Mouse (Mus musculus) brain, embryonic 18.5 days (tissue): ENCODE measurements at regions not wholly inside any gene's neighbourhood (a gene's known extent, or its start where the extent isn't known, plus 50 kb on each side); places are given as distances from the start of the nearest gene placed in this dataset.

Experiments
- DNase-seq: peaks from one replicate; pipeline ENCODE4 v3.0.0-alpha.2; 2012; ENCODE audit warnings: low read depth, low spot score

DNA sequence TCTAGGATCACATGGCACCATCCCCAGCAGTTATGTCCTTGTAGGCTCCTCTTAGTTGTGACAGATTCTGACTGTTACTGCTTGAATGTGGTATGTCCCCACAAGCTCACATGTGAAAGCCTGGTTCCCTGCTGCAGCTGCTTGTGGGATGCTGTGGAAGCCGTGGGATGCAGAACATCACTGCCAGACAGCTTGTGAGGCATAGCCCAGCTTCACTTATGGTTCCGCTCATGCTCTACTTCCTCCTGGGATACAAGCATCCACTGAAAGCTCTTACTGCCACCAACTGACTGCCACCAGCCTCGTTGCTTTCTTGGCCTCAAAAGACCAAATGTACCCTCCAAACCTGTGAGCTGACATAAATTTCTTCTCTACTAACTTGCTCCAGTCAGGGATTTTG lies 167.7 kb upstream of the Ccdc122 start:
- no peak for DNase-seq

DNA sequence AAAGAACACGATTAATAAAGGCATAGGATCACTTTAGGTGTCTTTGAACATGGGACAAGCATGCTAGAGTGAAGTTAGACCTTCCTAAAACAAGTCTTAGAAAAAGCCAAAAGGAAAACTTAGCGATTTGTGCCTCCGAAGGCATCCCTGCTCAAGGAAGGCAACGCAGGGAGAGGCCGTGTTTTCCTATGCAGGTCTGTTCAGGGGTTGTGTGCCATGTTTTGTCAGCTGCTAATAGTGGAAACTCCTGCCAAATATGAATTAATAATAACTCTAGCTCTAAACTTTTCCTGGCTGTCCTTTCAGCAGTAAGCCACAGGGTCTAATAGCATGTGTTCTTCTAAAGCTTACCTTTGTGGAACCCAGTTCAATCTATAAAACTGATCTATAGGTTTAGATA lies 168.4 kb upstream of the Ccdc122 start:
- DNase-seq: no peak

DNA sequence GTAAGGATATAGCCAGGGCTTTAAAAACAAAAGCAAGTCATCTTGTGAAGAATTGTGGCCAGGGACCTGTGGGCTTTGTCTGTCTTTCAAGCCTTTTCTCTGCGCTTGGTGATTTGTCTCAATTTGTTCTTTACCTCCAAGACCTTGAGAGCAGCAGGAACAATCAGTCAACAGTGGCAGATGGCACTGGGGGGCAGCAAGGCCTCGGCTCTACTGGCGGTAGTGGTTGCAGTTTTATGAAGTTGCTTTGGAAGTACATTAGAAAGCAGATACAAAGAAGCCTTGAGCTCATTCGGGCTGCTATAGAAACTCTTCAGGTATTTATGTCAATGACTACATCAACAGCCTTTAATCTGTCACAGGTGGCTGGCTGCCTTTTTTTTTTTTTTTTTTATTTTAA lies 171.9 kb upstream of the Ccdc122 start:
- DNase-seq: no peak

DNA sequence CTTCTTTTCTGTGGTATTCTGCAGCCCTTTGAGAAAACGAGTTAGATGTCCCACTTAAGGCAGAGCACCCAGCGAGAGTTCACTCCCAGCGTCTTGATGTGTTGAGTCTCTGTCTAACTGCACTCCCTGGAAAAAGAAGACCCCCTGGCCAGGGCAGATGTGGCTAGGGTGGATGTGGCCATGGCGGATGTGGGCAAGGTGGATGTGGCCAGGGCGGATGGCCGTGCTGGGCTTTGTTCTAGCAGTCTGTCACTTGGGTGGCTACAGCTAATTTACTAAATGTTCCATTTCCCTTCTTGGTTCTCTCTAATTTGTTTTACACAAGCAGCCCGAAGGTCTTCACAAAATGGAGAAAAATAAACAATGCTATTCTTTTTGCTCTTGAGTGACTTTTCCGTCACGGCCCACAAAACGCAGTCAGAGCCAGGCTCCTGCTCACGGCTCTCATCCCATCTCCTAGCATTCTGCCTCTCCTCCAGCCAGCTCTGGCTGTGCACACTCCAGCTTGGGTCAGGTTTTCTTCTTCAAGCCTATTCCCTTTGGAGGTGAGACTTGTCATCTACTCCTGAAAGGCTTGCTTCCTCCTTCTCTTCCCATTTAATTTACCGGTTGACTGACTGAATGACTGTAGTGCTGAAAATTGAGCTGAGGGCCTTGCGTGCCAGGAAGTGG lies 173.4 kb upstream of the Ccdc122 start:
- no peak for DNase-seq

DNA sequence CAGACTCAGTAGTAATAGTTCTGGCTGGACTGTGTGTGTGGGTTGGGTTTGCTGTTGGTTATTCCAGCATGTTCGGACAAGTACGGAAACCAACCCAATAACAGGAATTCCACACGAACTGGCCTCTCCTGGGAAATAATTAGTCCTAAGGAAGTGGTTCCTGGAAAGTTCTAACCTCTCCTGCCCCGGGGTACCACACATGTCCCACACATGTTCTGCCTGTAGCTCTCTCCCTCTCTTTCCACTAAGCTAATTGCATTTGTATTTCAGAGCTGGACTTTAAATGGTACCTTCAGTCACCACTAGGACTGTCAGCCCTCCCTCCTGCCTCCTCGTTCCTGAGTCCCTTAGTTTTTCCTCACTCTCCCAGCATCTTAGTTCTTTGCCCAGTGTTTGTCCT lies 178.2 kb upstream of the Ccdc122 start:
- no peak for DNase-seq

DNA sequence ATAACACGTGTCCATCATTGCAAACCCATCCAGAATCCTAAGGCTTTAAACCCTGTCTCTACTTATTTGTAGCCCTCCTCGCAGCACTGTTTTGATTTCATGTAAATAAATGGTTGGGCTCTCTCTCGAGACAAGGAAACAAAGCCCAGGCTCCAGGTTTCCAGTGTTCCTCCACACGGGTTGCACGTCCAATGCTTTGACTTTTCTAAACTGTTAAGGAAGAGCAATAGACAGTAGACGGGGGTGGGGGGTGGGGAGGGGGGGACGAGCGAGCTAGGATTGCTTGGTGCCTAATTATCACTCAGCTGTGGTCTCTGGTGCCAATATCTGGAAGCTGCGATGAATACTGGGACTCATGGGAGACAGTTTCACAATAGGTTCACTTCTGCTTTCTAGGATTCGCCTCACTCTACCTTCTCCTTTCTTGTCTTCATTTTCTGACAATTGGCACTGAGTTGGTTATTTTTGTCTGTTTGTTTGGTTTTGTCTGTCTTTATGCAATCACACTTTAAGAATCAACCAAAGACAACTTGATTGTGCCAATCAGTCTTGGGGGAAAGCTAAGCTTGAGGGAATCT lies 179.3 kb upstream of the Ccdc122 start:
- DNase-seq: no peak

DNA sequence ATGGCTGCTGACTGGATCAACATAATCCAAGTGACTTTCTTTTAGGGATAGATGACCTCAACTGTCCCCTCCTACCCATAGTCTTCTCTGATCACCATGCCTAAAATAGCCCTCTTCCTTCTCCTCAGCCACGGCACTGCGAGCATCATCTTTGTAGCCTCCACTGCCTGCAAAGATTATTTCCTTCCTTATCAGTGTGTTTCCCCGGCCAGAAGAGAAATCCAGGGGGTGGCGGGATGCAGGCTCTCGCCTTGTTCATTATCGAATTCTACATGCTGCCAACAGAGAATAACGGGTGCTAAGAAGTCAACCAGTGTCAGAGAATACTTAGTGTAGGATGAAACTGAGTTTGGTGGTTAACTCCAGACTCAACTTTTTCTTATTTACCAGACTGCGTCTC lies 180.0 kb upstream of the Ccdc122 start:
- no peak for DNase-seq

DNA sequence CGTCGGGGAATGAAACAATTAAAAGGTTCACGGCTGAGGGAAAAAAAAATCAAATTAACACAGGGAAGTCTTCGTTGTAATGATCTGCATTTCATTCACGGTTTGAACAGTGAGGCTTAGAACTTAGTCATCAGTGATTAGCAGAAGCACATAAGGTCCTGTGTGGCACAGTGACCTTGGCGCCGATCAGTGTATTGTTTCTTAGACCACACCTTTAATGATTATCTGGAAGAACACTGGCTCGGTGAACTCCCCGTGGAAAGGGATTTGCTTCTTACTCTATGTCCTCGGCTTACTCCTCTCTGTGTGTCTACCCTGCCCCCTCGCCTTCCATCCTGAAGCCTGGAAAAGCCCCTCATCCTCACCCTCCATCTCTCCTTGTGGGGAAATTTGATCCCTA lies 181.6 kb upstream of the Ccdc122 start:
- no peak for DNase-seq

DNA sequence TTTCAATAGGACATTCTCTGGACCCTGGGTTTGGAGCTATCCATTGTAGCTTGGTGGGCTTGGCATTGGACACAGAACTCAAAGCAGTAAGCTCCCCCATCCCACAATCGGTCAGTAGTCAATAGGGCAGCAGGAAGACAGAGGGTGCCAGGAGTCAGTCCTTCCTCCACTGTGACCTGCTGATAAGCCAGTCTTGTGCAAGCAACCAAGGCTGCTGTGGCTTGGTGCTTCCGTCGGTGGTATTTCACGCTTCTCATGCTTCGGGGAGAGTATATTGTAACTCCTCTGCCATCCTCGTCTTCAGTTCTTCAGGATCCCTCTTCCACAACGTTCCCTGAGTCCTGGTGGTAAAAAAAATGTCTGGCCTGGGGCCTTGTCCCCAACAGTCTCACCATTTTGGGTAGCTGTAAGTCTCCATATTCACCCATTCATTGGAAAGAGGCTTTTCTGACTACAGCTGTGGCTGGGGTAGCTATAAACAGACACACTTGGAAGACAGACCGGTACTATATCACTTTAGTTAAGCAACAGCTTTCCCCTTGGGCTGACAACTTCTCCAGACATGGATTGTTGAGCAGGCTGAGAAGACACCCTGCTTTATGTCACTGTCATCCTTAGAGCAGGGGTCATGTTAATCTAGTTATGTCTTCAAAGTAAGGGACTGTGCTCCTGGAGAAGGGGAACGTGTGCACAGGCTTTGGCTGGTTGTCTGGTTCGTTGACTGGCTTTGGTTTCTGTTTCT lies 184.9 kb upstream of the Ccdc122 start:
- DNase-seq: no peak

DNA sequence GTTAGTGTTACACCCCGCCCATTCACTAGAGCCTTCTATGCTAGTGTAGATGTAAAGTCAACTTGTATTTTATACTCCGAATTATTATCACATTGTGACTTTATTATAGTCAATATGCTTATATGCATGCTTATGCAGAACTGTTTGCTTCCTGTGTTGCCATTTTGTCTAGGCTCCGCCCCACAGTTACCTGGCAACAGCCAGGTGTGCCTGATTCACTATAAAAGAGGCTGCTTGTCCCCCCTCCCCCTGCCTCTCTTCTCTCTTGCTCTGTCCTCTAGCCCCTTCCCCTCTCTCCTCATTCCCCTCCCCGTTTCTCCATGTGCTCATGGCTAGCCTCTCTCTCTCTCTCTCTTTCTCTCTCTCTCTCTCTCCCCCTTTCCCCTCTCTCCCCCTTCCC lies 185.9 kb upstream of the Ccdc122 start:
- DNase-seq: no peak

DNA sequence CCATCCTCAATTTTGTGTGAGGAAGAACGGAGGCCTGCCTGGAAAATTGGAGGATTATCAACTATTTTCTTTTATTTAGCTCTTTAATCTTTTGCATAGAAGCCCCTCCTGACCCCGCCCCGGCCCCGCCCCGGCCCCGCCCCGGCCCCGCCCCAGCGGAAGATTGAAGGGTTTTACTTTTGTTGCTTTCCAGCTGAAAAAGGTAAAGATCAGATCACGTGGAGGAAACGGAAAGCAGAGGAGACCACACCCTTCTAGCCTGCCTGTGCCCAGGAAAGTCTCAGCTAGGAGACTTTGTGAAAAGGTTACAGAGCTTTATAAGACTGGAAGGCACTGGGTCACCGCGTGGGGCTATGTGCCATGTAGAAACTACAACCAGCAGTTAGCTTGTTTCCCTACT lies 186.5 kb upstream of the Ccdc122 start:
- no peak for DNase-seq

DNA sequence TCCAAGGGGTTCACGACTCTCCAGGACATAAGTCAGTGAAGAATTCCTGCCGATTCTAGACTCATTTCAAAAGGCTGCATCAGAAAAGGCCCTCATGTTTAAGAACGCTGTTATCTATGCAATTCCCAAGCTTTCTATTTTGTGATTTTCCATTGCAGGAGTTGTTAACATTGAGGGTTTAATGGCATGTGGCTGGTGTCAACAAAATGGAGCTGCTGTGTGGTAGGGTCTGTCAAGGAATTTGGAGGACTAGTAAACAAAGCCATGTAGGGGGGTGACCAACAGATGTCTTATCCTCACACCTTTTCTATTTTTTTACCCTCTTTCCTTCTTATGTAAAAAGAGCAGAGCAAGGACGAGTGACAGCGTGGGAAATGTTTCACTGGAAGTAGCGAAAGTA lies 186.9 kb upstream of the Ccdc122 start:
- DNase-seq: no peak

DNA sequence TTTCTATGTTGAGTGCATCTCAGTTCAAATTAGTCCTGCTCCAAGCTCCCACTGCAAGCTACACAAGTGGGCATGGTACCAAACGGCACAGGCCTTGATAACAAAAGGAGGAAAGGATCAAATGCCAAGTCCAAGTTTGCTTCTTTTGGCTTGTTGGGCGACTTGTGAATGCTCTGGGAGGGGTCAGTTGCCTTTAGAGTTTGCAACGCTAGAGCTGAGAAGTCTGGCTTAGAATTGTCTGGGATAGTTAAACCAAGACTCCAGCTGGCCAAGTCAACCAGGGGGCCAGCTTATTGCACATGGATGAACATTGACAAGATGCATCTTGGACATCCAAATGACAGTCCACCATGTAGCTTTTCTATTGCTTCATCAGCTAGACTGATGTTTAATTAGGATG lies 187.5 kb upstream of the Ccdc122 start:
- no peak for DNase-seq

DNA sequence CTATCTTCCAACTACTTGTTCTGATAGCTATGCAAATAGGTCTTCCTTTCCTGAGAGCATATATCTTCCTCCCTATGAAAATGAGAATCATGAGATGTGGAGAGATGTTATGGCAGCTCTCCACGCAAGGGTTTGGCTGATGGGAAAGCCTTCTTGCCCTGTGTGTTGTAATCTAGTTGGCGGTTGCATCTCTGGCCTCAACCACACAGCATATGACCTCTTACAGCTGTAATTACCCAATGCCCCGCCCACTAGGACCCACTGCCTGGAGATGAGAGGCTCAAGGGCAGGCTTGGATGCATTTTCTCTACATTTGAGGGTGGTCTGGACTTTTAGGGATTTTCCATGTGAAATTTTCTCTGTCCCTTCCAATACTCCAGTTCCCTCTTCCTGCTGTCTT lies 190.9 kb upstream of the Ccdc122 start:
- no peak for DNase-seq

DNA sequence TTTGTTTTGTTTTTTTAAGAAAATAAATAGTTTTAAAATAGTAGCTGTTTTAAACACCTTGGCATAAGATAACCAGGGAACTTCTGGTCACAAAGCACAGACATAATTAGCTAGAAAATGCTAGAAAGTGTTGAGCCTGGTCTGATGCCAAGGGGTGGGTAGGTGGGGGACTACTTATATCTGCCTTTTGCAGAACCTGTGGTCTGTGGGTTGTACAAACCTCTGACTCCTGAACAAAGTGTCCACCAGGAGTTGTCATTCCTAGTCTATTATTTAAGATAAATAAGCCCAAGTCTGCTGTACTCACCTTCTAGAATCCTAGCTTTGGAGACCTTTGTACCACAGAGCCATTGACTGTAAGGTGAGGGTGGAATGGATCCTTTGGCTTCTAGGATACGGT lies 191.9 kb upstream of the Ccdc122 start:
- no peak for DNase-seq

DNA sequence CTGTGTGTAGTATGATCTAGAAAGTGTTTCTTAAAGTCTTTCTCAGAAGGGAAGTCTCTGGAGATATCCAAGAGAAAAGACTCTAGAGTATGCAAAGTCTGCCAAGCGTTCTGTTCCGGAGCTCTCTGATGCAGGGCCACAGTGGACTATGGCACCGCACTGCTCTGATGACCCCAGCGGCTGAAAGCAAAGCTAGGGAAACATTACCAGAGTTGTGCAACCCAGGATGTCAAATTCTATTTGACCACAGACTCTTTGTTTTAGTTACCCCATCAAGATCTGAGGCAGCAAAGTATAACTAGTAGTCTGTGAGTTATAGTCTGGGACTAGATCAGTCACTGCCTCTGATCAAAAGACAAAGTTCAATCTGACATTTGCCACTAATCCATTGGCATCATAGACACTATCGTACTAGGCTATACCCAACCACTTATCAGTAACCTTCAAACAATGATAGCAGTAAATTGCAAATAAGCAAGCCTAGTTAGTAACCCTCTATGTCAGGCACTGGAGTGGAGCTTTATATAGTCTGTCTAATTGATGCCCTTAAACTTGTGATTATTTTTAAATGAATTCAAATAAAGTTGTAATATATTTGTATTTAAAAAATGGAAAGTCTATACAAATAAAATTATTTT lies 198.9 kb upstream of the Ccdc122 start:
- no peak for DNase-seq

DNA sequence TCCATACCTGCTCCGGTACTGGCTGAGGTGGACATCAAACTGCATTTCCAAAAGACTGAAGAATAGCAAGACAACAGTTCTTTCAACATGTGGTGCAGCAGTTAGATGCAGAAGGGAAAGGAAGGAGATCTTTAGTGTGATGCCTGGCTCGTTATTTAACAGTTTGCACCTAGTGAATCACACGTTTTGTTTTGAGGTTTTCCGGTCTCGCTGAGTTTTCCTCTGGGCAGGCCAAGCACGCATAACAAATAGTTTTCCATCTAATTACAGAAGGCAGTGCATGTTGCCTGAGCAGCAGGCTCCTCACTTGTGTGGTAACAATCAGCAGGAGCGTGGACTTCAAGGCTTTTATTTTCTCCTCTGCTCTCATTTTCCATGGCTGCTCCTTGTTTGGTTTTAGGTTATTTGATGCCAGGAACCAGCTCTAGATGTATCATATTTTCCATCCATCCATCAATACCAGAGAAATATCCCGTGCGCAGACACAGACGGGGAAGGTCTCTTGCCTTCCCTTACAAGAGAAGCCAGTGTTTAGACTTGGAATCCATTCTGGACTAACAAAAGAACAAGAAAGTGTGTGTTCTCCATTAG lies 199.6 kb upstream of the Ccdc122 start:
- DNase-seq: no peak

DNA sequence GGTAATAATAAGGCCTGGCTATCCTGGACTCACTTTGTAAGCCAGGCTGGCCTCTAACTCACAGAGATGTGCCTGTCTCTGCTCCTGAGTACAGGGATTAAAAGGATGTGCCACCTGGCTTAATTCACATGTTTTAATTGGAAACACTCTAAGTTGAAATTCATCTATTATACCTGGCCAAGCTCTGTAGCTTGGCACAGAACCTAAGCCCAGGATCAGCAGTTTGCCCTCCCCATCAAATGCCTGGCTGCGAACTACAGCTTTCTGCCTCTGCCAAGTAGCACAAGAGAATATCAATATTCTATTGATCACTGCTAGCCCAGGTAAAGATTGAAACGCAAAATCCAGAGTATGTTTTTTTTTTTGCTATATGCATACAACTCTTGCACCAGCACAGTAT lies 200.3 kb upstream of the Ccdc122 start:
- no peak for DNase-seq

DNA sequence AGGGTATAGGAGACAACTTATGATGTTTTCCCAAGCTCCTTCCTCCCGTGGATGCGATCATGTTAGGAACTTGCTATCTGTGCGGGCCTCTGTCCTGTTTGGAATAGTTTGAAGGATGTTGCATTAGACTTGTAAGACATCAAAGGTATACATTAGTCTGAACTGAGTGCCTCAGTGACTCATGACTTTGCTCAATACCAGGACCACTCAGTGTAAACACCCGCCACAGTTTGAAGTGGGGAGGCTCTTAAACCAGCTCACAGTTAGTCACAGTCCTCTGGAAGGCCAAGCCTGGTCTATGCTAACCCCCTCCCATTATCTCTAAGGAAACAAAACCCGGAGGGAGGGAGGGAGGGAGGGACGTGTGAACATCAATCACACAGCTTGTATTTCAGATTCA lies 202.5 kb upstream of the Ccdc122 start:
- no peak for DNase-seq

DNA sequence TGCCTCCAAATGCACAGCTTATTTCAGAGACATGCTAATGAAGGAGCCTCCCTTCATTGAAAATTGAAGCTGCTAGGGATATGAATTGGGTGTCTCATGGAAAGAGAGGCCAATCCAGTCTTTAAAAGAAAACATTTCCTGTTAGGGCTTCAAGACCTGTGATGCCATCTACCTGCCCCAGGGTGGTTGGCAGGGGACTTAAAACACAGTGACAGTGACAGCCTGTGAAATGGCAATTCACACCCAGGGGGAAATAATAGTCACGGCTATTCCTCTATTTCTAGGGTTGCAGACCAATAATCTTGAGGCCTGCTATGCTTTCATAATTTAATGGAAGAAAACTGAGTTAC lies 207.4 kb upstream of the Ccdc122 start:
- no peak for DNase-seq

DNA sequence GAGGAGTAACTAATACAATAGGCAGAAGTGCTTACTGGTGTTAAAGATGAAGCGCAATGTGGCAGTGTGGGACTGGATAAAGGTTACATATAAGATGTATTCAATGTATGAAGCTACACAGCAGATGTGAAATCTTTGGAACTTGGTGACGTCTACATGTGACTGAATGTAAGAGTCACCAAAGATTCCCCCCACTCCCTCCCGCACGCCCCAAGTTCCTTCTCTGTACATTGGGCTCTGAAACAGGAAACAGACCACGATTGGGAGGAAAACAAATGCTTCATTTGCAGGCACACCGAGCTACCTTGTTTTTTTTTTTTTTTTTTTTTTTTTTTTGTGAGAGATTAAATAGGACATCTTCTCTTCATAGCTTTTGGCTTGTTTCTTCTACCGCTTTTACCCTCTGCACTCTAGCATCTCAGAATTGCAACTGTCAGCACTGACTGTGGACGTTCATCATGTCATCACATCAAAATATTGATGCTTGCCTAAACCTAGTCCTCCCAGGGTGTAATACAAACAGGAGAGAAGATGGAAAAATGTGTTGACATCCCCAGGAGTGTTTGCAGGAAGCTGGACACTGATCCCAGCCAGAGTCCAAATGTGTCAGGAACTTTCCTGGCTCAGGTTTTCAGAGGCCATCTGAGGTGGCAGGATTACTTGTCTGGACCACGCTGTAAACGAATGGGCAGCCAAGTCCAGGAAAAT lies 208.0 kb upstream of the Ccdc122 start:
- no peak for DNase-seq

DNA sequence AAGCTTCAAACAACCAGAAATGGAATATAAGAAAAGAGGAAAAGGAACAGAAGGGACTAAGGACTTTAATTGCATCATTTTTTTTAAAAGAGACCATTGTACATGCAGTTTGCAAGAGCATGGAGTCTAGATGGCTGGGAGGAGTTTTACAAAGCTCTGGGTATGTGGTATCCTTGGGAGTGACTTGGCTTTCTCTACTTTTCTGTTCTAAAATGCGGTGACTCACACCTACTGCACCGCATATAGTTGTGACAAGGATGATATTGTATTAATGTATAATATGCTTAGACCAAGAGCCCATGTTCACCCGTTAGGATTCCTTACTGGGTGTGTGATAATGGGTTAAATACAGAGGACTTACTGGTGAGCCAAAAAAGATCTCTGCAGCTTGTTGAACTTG lies 212.5 kb upstream of the Ccdc122 start:
- DNase-seq: no peak
